Mouse (Mus musculus): Measurements from ENCODE around the gene Gcnt7.

Gene Gcnt7

DNA sequence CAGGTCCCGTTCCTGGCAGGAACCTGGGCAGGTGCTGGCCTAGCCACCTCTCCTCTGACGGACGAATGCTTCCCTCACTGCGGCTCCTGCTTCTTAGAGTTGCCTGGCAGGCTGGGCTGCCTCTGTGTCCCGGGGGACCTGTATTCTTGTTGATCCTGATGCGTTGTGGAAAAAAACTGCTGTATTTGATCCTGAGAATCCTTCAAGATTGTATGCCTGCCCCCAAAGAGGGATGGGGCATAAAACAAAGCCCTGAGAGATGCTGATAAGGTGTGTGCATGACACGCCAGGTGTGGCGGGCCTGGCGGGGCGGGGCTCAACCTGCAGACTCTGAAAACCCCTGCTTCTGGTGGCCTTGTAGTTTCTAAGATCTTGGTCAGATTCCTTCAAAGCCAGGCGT, at the start of gene Gcnt7:
TSS of gene Gcnt7 (minus strand) at position 101 of the 400 bp plus-strand sequence.
- no peak for DNase-seq (ENCODE audit: low spot score in 2 of 2)

DNA sequence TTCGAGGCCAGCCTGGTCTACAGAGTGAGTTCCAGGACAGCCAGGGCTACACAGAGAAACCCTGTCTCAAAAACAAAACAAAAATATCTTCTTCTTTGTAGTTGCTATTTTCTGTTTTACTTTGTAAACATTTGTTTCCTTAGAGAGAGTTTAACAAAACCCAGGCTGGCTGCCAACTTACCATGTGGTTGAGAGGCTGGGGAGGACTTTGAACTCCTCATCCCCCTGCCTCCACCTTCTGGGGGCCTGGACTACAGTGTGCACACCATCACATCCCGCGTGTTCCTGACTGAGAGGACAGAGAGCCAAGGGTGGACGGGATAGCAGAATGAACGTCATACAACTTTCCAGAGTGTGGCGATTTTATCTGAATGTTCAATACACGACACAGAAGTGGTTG, 47.7 kb upstream of the Gcnt7 start:
- DNase-seq (ENCODE audit: low spot score in 2 of 2): no peak

DNA sequence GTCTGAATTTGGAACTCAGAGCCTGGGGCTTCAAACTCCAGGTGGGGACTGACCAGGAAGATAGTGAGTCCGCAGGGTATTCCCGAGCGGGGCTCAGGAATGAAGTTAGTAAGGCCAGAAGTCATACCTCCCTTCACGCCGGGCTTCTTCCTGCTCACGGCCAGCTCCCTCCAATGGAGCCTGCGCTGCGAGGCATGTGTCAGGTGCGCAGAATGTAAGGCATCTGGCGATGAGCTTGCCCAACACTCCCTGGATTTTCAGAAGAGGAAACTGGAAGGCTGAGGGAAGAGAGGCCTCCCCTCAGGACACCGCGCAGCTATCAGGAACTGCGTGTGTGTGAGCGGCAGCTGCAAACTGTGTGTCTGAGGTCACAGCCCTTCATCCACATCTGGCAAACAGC, 43.8 kb upstream of the Gcnt7 start:
- no peak for DNase-seq (ENCODE audit: low spot score in 2 of 2)

DNA sequence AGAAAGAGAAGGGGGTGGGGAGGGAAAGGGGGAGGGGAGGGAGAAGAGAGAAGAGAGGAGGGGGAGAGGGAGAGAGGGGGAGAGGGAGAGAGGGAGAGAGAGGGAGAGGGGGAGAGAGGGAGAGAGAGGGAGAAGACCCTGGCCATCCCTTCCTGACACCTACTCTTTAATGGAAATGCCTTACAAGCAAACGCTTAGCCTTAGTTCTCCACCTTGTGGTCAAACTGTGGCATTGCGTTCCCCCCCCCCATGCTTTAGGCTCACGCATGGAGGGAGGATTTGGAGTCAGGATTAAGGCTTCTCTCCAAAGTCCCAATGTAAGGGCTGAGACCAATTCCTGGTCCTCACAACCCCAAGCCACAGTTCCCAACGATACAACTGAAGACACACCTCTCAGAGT, 42.9 kb upstream of the Gcnt7 start:
- DNase-seq (ENCODE audit: low spot score in 2 of 2): no peak

GRCm38 (mm10) chr2:172500752-172501316, 42.4 kb upstream of the Gcnt7 start:
- DNase-seq (ENCODE audit: low spot score in 2 of 2): no peak

DNA sequence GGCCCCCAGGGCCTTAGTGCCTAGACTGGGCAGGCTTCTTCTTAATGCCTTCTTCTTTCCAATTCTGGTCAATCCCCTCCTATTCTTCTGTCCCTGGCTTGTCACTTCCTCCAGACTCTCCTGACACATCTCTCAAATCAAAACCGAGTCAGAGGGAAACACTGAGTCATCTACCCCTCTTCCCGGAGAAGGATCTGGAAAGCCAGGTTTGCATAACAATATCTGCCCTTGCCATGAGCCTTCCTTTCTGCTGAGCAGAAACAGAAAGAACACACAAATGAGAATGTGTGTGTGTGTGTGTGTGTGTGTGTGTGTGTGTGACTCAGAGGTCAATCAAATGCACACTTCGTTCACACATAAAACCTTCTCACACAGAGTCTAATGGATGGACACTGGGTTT, 40.4 kb upstream of the Gcnt7 start:
- DNase-seq (ENCODE audit: low spot score in 2 of 2): no peak

DNA sequence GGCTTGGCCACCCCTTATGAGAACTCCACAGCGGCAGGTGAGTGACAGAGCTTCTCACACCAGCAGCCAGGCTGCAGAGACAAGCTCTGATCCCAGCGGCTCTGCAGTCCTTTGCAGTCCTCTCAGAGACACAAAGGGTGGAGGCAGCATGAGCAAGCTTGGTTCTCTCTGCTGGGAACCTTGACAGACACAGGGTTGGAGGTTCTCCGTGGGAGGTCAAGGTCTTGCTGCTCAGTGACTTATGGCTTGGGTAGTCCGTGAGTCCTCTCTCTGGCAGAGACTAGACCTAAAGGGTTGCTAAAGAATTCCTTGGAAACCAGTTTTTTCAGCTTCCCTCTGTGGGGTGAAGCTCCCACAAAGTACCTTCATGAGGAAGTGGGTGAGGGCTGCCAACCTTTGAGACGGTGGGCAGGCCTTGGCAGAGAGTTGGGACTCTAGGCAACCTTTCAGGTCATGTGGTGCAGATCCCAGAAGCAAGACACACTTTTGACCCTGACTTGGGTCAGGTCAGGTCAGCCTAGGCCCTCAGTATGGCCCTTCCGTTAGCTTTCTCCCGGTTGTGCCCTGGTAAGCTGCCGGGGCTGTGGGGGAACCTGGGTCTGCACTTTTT, 38.4 kb upstream of the Gcnt7 start:
- DNase-seq (ENCODE audit: low spot score in 2 of 2): no peak

GRCm38 (mm10) chr2:172484696-172485370, 26.4 kb upstream of the Gcnt7 start:
- DNase-seq (ENCODE audit: low spot score in 2 of 2): no peak

DNA sequence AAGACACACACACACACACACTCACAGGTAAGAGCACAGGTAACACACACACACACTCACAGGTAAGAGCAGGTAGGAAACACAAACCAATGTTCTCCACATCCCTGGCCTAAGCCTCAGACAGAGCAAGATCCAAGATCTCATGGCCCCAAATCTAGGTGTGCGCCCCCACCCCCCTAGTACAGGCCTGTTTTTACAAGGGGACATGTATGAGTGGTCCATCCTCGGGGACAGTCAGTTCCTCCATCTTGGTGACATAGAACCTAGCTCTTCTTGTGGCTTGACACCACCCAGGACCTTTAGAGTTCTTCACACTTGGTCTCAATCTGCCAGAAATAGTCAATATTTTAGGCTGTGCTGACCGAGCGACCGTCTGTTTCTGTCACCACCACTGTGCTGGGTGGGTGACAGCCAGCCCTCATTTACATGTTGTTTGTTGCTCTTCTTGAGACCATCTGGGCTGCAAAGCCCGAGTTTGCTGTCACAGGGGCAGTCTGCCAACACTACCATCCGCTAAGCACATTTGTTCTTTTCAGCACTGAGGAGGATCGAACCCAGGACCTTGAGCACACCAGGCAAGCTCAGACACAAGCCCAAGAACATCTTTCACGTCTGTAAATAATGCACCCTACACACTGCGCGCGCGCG, 25.5 kb upstream of the Gcnt7 start:
- DNase-seq (ENCODE audit: low spot score in 2 of 2): no peak

GRCm38 (mm10) chr2:172481654-172482385, 23.4 kb upstream of the Gcnt7 start:
- DNase-seq (ENCODE audit: low spot score in 2 of 2): no peak

DNA sequence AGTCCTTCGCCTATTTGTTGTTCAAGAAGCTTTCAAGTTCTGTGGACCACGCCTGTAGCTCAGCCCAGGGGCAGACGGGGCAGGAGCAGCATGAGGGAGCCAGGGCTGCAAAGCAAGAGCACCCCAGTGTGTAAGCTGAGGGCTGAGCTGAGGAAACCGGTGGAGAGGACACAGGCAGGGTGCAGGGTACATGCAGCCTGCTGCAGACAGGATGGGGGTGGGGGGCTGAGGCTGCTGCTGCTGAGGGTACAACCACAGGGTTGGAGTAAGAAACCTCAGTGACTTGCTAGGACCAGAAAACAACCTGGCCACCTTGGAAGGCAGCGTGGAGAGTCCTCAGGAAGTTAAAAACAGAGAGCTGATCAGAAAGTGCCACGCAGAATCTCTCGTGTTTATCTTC, 21.9 kb upstream of the Gcnt7 start:
- no peak for DNase-seq (ENCODE audit: low spot score in 2 of 2)

GRCm38 (mm10) chr2:172477860-172478259, 19.5 kb upstream of the Gcnt7 start:
- peak in 1 of 2 experiments; percentile 57 for DNase-seq (ENCODE audit: low spot score in 2 of 2)

- no peak for DNase-seq (ENCODE audit: low spot score in 2 of 2)
These were observed 19.0 kb upstream of the Gcnt7 start for GRCm38 (mm10) chr2:172477350-172477749.

DNA sequence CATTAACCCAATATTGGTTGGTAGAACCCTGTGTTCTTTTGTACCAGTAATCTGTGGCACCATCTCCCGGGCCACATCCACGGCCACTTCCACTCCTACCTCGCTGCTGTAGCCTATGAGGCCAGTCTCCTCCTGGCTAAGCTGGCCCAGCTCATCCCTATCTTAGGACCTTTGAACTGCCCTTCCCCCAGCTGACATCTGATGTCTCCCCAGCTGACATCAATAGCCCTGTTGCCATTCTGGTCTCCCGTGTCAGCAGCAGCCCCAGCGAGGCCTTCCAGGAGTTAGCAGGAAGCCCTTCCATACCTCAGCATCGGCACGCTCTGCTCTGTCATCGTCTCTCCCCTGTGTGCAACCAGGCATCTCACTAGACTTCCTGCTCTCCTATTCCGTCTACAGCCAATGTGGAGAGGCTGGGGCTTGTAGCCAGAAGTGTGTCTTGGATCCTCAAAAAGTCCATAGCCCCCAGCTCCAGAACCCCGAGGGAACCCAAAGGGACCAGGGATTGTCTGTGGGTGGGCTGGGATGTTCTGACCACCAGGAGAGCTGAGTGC, 18.4 kb upstream of the Gcnt7 start:
- DNase-seq (ENCODE audit: low spot score in 2 of 2): no peak

GRCm38 (mm10) chr2:172474970-172475369, 16.6 kb upstream of the Gcnt7 start:
- DNase-seq (ENCODE audit: low spot score in 2 of 2): no peak

DNA sequence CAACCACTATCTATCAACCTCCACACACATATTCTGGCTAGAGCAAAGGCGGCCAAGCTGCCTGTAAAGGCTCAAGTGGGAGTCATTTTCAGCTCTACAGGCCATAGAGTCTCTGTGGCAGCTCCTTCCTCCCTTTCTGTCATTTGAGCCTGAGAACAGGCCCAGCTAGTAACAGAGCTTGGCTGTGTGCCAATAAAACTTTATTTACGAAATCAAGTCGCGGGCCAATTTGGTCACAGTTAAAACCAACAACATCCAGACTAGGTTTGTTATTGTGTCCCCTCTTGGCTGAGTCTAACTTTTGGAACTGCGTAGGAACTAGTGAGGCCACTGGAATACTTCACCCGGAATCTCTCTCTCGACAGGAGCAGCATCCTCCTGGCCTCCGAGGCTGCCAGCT, 15.2 kb upstream of the Gcnt7 start:
- no peak for DNase-seq (ENCODE audit: low spot score in 2 of 2)

DNA sequence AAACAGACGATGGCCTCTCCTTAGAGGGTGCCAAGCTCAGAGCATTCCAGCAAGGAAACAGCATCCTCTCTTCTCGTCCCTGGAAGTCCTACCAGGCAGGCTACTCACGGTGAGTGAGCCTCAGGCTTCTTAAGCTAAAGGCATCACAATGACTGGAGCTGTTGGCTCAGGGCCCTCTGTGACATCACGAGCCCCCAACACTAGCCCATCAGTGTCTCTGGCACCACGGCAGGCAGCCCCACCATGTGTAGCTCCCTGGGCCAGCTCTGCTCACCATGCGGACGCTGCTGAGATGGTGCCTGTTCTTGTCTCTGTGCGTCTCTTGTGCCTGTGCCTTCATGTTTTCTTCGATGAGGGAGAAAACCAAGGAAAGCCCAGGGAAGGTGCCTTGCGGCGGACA, 13.9 kb upstream of the Gcnt7 start, which contains the start of gene Fam209:
TSS of gene Fam209 (plus strand) at position 203 of the 400 bp plus-strand sequence.
- DNase-seq (ENCODE audit: low spot score in 2 of 2): no peak

DNA sequence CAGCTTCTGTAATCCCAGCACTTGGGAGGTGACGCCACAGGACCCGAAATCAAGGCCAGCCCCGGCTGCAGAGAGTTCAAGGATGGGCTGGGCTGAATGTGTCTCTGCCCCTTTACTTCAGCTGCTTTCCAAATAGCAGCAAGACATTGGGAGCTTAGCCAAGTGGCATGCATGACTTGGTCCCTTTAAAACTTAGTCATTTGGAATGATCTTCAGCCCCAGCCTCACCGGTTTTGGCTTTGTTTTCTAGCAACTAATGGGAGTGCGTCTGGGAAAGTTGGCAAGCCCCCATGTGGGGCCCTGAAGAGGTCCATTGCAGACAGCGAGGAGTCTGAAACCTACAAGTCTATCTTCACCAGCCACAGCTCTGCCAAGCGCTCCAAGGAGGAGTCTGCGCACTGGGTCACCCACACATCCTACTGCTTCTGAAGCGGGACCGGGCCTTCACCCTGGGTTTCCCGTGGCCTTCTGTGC, 10.0 kb upstream of the Gcnt7 start:
- no peak for DNase-seq (ENCODE audit: low spot score in 2 of 2)

GRCm38 (mm10) chr2:172467206-172467605, 8.8 kb upstream of the Gcnt7 start:
- no peak for DNase-seq (ENCODE audit: low spot score in 2 of 2)

DNA sequence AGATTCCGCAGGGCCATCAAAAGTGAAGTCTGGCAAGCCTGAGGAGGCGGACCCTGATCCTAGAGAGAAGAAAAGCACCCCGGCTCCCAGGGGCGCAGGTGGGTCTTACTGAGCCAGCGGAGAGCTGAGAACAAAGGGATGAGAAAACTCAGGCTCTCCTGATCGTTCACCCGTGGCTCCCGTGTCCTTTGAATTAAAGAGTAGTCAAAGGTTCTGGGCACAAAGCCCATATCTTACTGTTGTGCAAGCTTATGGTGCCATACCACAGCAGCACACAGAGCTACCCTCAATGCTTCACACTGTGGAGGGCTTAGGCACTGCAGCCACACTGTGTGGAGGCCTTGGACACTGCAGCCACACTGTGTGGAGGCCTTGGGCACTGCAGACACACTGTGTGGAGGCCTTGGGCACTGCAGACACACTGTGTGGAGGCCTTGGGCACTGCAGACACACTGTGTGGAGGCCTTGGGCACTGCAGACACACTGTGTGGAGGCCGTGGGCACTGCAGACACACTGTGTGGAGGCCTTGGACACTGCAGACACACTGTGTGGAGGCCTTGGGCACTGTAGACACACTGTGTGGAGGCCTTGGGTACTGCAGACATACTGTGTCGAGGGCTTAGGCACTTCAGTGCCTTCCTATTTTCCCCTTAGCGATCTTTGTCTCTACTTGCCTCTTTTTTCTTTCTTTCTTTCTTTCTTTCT, 8.2 kb upstream of the Gcnt7 start:
- no peak for DNase-seq (ENCODE audit: low spot score in 2 of 2)

DNA sequence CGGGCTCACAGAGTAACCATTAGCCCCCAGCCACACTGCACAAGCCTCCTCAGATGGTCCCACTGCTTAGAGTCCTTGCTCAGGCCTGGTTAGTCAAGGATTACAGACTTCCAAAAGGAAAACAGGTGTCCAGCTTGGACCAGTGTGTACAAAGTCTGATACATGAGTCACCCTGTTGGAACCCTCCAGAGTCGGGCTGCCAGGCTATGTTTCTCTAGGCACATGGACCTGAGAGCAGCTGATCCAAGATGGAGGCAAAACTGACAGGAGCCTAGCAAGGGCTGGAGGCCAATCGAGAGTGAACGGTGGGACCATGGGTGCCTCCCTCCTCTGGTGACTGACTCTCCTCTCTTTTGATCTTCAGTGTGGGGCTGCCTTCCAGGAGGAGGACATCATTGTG, 4.4 kb upstream of the Gcnt7 start:
- DNase-seq (ENCODE audit: low spot score in 2 of 2): no peak

All from left cerebral cortex, adult 9 months (tissue).